Mouse (Mus musculus): ENCODE results near the gene Ccdc122.
"Not testable (repeated sequence)": the region's sequence is repeated elsewhere in the genome, so short reads cannot be mapped to it uniquely, and the experiment has no call there.

Gene Ccdc122

GRCm38 (mm10) chr14:77036226-77037046 is at the start of gene Ccdc122, which contains the start of gene Lacc1:
Ccdc122 (plus strand) TSS chr14:77036772.
Lacc1 (minus strand) TSS chr14:77036904.
- DNase-seq = peak; percentile 84

GRCm38 (mm10) chr14:76990351-76990750 is 46.2 kb upstream of the Ccdc122 start:
- not testable (repeated sequence) for DNase-seq

- DNase-seq = peak; percentile 10
Measured at GRCm38 (mm10) chr14:77004740-77005139, 31.8 kb upstream of the Ccdc122 start.

- DNase-seq = no peak
Measured at GRCm38 (mm10) chr14:77005566-77005965, 31.0 kb upstream of the Ccdc122 start.

GRCm38 (mm10) chr14:77008238-77008637 is 28.3 kb upstream of the Ccdc122 start:
- DNase-seq = peak; percentile 89

- peak; percentile 77 for DNase-seq
Measured at GRCm38 (mm10) chr14:77011804-77012203, 24.8 kb upstream of the Ccdc122 start.

- not testable (repeated sequence) for DNase-seq
Measured at GRCm38 (mm10) chr14:77016783-77017182, 19.8 kb upstream of the Ccdc122 start.

- no peak for DNase-seq
Measured at GRCm38 (mm10) chr14:77017211-77017610, 19.4 kb upstream of the Ccdc122 start.

GRCm38 (mm10) chr14:77024499-77024898 is 12.1 kb upstream of the Ccdc122 start:
- no peak for DNase-seq

GRCm38 (mm10) chr14:77029319-77030054 is 7.1 kb upstream of the Ccdc122 start:
- DNase-seq = no peak

GRCm38 (mm10) chr14:77030808-77031207 is 5.8 kb upstream of the Ccdc122 start:
- no peak for DNase-seq

- no peak for DNase-seq
Measured at GRCm38 (mm10) chr14:77032433-77032832, 4.1 kb upstream of the Ccdc122 start.

- no peak for DNase-seq
Measured at GRCm38 (mm10) chr14:77033391-77033790, 3.2 kb upstream of the Ccdc122 start.

GRCm38 (mm10) chr14:77034175-77034915 is 2.2 kb upstream of the Ccdc122 start:
- DNase-seq = no peak

- DNase-seq = no peak
Measured at GRCm38 (mm10) chr14:77034970-77035369, 1.6 kb upstream of the Ccdc122 start.

GRCm38 (mm10) chr14:77037330-77037729 is 758 bp downstream of the Ccdc122 start:
- no peak for DNase-seq

- no peak for DNase-seq
Measured at GRCm38 (mm10) chr14:77037832-77038425, 1.4 kb downstream of the Ccdc122 start.

GRCm38 (mm10) chr14:77053288-77053687 is 16.7 kb downstream of the Ccdc122 start:
- no peak for DNase-seq

GRCm38 (mm10) chr14:77069361-77069760 is 32.8 kb downstream of the Ccdc122 start:
- DNase-seq = no peak

GRCm38 (mm10) chr14:77081248-77081647 is 44.7 kb downstream of the Ccdc122 start:
- no peak for DNase-seq

GRCm38 (mm10) chr14:77100285-77100684 is 63.7 kb downstream of the Ccdc122 start:
- no peak for DNase-seq

GRCm38 (mm10) chr14:77110622-77111021 is 74.0 kb downstream of the Ccdc122 start:
- DNase-seq = not testable (repeated sequence)

GRCm38 (mm10) chr14:77130612-77131011 is 94.0 kb downstream of the Ccdc122 start:
- no peak for DNase-seq

Measured in kidney, postnatal 14 days (tissue).